Mouse (Mus musculus) myocyte (in vitro differentiated cells): ENCODE measurements around the gene Syce1l. TPM values are rescaled to one million over a fixed set of nuclear protein-coding genes. Genes with fewer than 3 reads are reported as not detected.

Source experiments
- H3K27me3 ChIP-seq: one replicate; pipeline ENCODE4 v1.6.1; 2011; ENCODE audit not compliant: control insufficient read depth, insufficient read depth, insufficient read length
- H3K36me3 ChIP-seq: one replicate; pipeline ENCODE4 v1.6.1; 2011; ENCODE audit not compliant: control insufficient read depth, insufficient read depth
- H3K4me2 ChIP-seq: one replicate; pipeline ENCODE4 v1.6.1; 2011; ENCODE audit warnings: low read depth, control low read depth
- H3K4me3 ChIP-seq: one replicate; pipeline ENCODE4 v1.5.1; 2011; ENCODE audit warnings: mild to moderate bottlenecking, control low read depth, moderate library complexity
- H3K79me2 ChIP-seq: one replicate; pipeline ENCODE4 v1.6.1; 2011; ENCODE audit not compliant: control insufficient read depth, insufficient read depth
- H3ac ChIP-seq: one replicate; pipeline ENCODE4 v1.6.1; 2011; ENCODE audit not compliant: control insufficient read depth, insufficient read length
- CEBPB ChIP-seq: IDR thresholded peaks from 2 replicates; pipeline ENCODE4 v1.6.1; 2011; ENCODE audit warnings: mild to moderate bottlenecking, moderate library complexity; ENCODE audit not compliant: poor library complexity, insufficient read depth, severe bottlenecking
- E2F4 ChIP-seq: IDR thresholded peaks from one replicate; pipeline ENCODE4 v1.6.1; 2011; ENCODE audit warnings: mild to moderate bottlenecking, control low read depth, moderate library complexity; ENCODE audit not compliant: insufficient read depth
- MAX ChIP-seq: IDR thresholded peaks from one replicate; pipeline ENCODE4 v1.6.1; 2011; ENCODE audit warnings: low read depth, mild to moderate bottlenecking, control low read depth
- MYOD1 ChIP-seq, 3 experiments: IDR thresholded peaks; one replicate each; pipeline ENCODE4 v1.6.1; 2011; ENCODE audit warnings: control low read depth in 2 of 3, low read depth in 2 of 3, mild to moderate bottlenecking in 2 of 3, moderate library complexity in 1 of 3; ENCODE audit not compliant: insufficient read length in 2 of 3, control insufficient read depth in 1 of 3
- MYOG ChIP-seq, 3 experiments: IDR thresholded peaks; one replicate each; pipeline ENCODE4 v1.6.1; 2011; ENCODE audit warnings: control low read depth in 2 of 3, low read depth in 2 of 3, mild to moderate bottlenecking in 2 of 3; ENCODE audit not compliant: insufficient read length in 2 of 3, control insufficient read depth in 1 of 3, insufficient read depth in 1 of 3
- POLR2A ChIP-seq: IDR thresholded peaks from one replicate; pipeline ENCODE4 v1.6.1; 2011; ENCODE audit warnings: low read depth, mild to moderate bottlenecking, control low read depth, moderate library complexity; ENCODE audit not compliant: insufficient read length
- POLR2AphosphoS2 ChIP-seq: IDR thresholded peaks from one replicate; pipeline ENCODE4 v1.6.1; 2011; ENCODE audit warnings: low read depth, control low read depth; ENCODE audit not compliant: insufficient read length
- REST ChIP-seq: IDR thresholded peaks from one replicate; pipeline ENCODE4 v1.6.1; 2011; ENCODE audit warnings: mild to moderate bottlenecking, control low read depth, moderate library complexity; ENCODE audit not compliant: insufficient read depth, insufficient read length
- SRF ChIP-seq: IDR thresholded peaks from one replicate; pipeline ENCODE4 v1.6.1; 2011; ENCODE audit warnings: low read depth; ENCODE audit not compliant: control insufficient read depth, insufficient read length
- TCF12 ChIP-seq: IDR thresholded peaks from one replicate; pipeline ENCODE4 v1.6.1; 2011; ENCODE audit warnings: mild to moderate bottlenecking, control low read depth; ENCODE audit not compliant: poor library complexity, insufficient read depth, severe bottlenecking
- TCF3 ChIP-seq: IDR thresholded peaks from one replicate; pipeline ENCODE4 v1.6.1; 2011; ENCODE audit warnings: low read depth, control low read depth; ENCODE audit not compliant: insufficient read length
- USF1 ChIP-seq: IDR thresholded peaks from one replicate; pipeline ENCODE4 v1.6.1; 2011; ENCODE audit warnings: low read depth, mild to moderate bottlenecking, control low read depth, moderate library complexity
- polyA plus RNA-seq: library from polyadenylated mRNA; unstranded; fragments of >200 nt; fragmentation: generic; extraction: Trizol; gene quantifications from one replicate; pipeline ENCODE4 v1.2.1, GENCODE M21; 2012; ENCODE audit warnings: missing spikeins

The Syce1l gene
- polyA plus RNA-seq, 1 experiment, result not detected

- Histone ChIP-seq H3K27me3 (no peaks in the 10 kb centered on the region), H3K4me3 (no peak overlapping the region)
Measured at GRCm38 (mm10) chr8:113664544-113664943, 21.5 kb downstream of the Syce1l start.

GRCm38 (mm10) chr8:113665036-113665435 lies 22.0 kb downstream of the Syce1l start:
- TF ChIP-seq REST, result no peak
- TF ChIP-seq TCF3, result no peak
- TF ChIP-seq POLR2AphosphoS2, result no peak
- no peak for TF ChIP-seq POLR2A
- TF ChIP-seq SRF, result no peak
- TF ChIP-seq MAX, result no peak
- no peak for TF ChIP-seq MYOG (IDR thresholded peaks at IDR 0.05; ENCODE audit: control insufficient read depth in 1 of 3, insufficient read depth in 1 of 3, insufficient read length in 2 of 3, low read depth in 2 of 3)
- no peak for TF ChIP-seq CEBPB
- no peak for TF ChIP-seq TCF12
- TF ChIP-seq E2F4, result no peak
- TF ChIP-seq USF1, result no peak
- TF ChIP-seq MYOD1 (IDR thresholded peaks at IDR 0.05; ENCODE audit: control insufficient read depth in 1 of 3, insufficient read length in 2 of 3, low read depth in 2 of 3), result no peak
- Histone ChIP-seq H3K79me2 (no peaks in the 10 kb centered on the region), H3K36me3 (no peaks in the 10 kb centered on the region)

More at GRCm38 (mm10) chr8:113664544-113664943, 21.5 kb downstream of the Syce1l start:
- TF ChIP-seq TCF3, result no peak
- no peak for TF ChIP-seq SRF
- no peak for TF ChIP-seq E2F4
- TF ChIP-seq CEBPB, result no peak
- TF ChIP-seq TCF12, result no peak
- no peak for TF ChIP-seq MYOD1 (IDR thresholded peaks at IDR 0.05; ENCODE audit: control insufficient read depth in 1 of 3, insufficient read length in 2 of 3, low read depth in 2 of 3)
- no peak for TF ChIP-seq MYOG (IDR thresholded peaks at IDR 0.05; ENCODE audit: control insufficient read depth in 1 of 3, insufficient read depth in 1 of 3, insufficient read length in 2 of 3, low read depth in 2 of 3)
- no peak for TF ChIP-seq POLR2AphosphoS2
- TF ChIP-seq POLR2A, result no peak
- TF ChIP-seq REST, result no peak
- no peak for TF ChIP-seq USF1
- no peak for TF ChIP-seq MAX
- H3ac ChIP-seq, result no peak overlapping the region
- H3K79me2 ChIP-seq, result no peaks in the 10 kb centered on the region
- H3K4me2 ChIP-seq, result no peak overlapping the region
- H3K36me3 ChIP-seq, result no peaks in the 10 kb centered on the region

GRCm38 (mm10) chr8:113665951-113666350 lies 22.9 kb downstream of the Syce1l start:
- Histone ChIP-seq H3K36me3 (no peaks in the 10 kb centered on the region), H3K27me3 (no peaks in the 10 kb centered on the region)

More at GRCm38 (mm10) chr8:113665036-113665435, 22.0 kb downstream of the Syce1l start:
- Histone ChIP-seq H3K4me3 (no peak overlapping the region), H3K4me2 (no peak overlapping the region), H3K27me3 (no peaks in the 10 kb centered on the region), H3ac (no peak overlapping the region)

GRCm38 (mm10) chr8:113666714-113667432 lies 23.9 kb downstream of the Syce1l start:
- Histone ChIP-seq H3ac (no peak overlapping the region), H3K4me2 (no peak overlapping the region), H3K27me3 (no peaks in the 10 kb centered on the region), H3K36me3 (no peaks in the 10 kb centered on the region), H3K4me3 (no peak overlapping the region), H3K79me2 (no peaks in the 10 kb centered on the region)
- no peak for TF ChIP-seq TCF3

More at GRCm38 (mm10) chr8:113665951-113666350, 22.9 kb downstream of the Syce1l start:
- Histone ChIP-seq H3K79me2 (no peaks in the 10 kb centered on the region), H3ac (no peak overlapping the region), H3K4me3 (no peak overlapping the region), H3K4me2 (no peak overlapping the region)
- no peak for TF ChIP-seq E2F4
- TF ChIP-seq MYOD1 (IDR thresholded peaks at IDR 0.05; ENCODE audit: control insufficient read depth in 1 of 3, insufficient read length in 2 of 3, low read depth in 2 of 3), result no peak
- TF ChIP-seq MYOG (IDR thresholded peaks at IDR 0.05; ENCODE audit: control insufficient read depth in 1 of 3, insufficient read depth in 1 of 3, insufficient read length in 2 of 3, low read depth in 2 of 3), result no peak
- no peak for TF ChIP-seq POLR2A
- TF ChIP-seq POLR2AphosphoS2, result no peak
- TF ChIP-seq USF1, result no peak
- no peak for TF ChIP-seq TCF12

- Histone ChIP-seq H3K27me3 (no peaks in the 10 kb centered on the region), H3K4me3 (no peak overlapping the region), H3K79me2 (no peaks in the 10 kb centered on the region), H3ac (no peak overlapping the region), H3K4me2 (no peak overlapping the region), H3K36me3 (no peaks in the 10 kb centered on the region)
- no peak for TF ChIP-seq TCF12
- TF ChIP-seq MAX, result no peak
- no peak for TF ChIP-seq MYOD1 (IDR thresholded peaks at IDR 0.05; ENCODE audit: control insufficient read depth in 1 of 3, insufficient read length in 2 of 3, low read depth in 2 of 3)
- TF ChIP-seq REST, result no peak
Measured at GRCm38 (mm10) chr8:113669924-113670323, 26.9 kb downstream of the Syce1l start.
